In the genomic region with DNA sequence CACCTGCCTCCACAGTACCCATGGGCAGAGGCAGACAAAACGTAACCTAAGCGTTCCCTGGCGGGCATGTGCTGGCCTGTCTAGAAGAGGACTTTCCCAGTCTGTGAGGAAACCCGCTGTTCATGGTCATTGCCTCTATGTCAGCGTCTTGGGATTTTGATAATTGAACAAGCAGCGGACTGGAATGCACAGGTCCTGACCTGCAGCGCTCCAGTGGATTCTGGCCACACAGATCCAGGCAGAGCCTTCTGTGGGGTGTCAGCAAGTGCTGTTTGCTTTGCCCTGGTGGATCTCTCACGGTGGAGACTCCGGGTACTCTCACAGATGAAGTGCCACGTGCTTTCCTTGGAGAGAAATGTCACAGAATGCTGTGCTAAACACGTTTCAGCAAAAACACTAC, we compare ENCODE assay signal across 13 mouse cellular contexts. TPM values are rescaled to one million over a fixed set of nuclear protein-coding genes. Genes with fewer than 3 reads are reported as not detected.
DNase-seq lines count a peak whose midpoint lies in the region; ATAC-seq and TF ChIP-seq lines count a peak whose summit lies in the region.
"Had no signal": no experiment of that assay in that cellular context is flagged by ENCODE, and none has a peak within 500 bp of the region (broad histone marks: within the 10 kb centered on the region; RNA-seq: fewer than 3 reads in every experiment).

No protein-coding gene starts in this region.

- TF ChIP-seq CTCF in midbrain, postnatal 0 days (IDR thresholded peaks at IDR 0.05), result no peak

- no peaks in the 10 kb centered on the region for H3K36me3 ChIP-seq in kidney, embryonic 14.5 days (ENCODE audit: control insufficient read depth, insufficient read depth, low read length)
- H3K36me3 ChIP-seq in midbrain, postnatal 0 days (ENCODE audit: insufficient read depth, low read length), result no peaks in the 10 kb centered on the region
- H3K36me3 ChIP-seq: embryonic facial prominence, embryonic 15.5 days; midbrain, embryonic 12.5 days had no signal

- DNase-seq in heart, adult 11 months, result peak; percentile 88
- DNase-seq in heart, adult 8-10 months (ENCODE audit: low spot score), result no peak
- peak; percentile 20 for DNase-seq in brain, adult 2 months (ENCODE audit: low read depth, low spot score)
- peak; percentile 14 for DNase-seq in midbrain, postnatal 0 days (ENCODE audit: low spot score)
- no peak for DNase-seq in left cerebral cortex, postnatal 36 days (ENCODE audit: low spot score in 2 of 2)
- DNase-seq in lung, postnatal 14 days, result no peak
- no peak for DNase-seq in frontal cortex, postnatal 14 days (ENCODE audit: low spot score in 2 of 2)
- DNase-seq: B cell, adult 2 months; gastrocnemius, postnatal 14 days had no signal

- ATAC-seq in kidney, embryonic 14.5 days (ENCODE audit: low FRiP score, low TSS enrichment), result peak; percentile 81; the same call in 1 of the 2 replicates
- no peak for ATAC-seq in midbrain, postnatal 0 days (ENCODE audit: low FRiP score)

- no peak overlapping the region for H3K27ac ChIP-seq in kidney, embryonic 14.5 days (ENCODE audit: low read depth, low read length)
- no peak overlapping the region for H3K27ac ChIP-seq in midbrain, postnatal 0 days (ENCODE audit: low read depth, low read length)
- H3K27ac ChIP-seq: embryonic facial prominence, embryonic 15.5 days; midbrain, embryonic 12.5 days had no signal

- H3K4me3 ChIP-seq in kidney, embryonic 14.5 days (ENCODE audit: low read length), result no peak overlapping the region
- no peak overlapping the region for H3K4me3 ChIP-seq in midbrain, postnatal 0 days (ENCODE audit: low read depth, low read length)
- H3K4me3 ChIP-seq: embryonic facial prominence, embryonic 15.5 days; midbrain, embryonic 12.5 days had no signal

- peaks cover 5% of the 10 kb centered on the region; the same call in 1 of the 2 replicates for H3K4me1 ChIP-seq in kidney, embryonic 14.5 days (ENCODE audit: control insufficient read depth, insufficient read depth, low read length)
- no peaks in the 10 kb centered on the region for H3K4me1 ChIP-seq in midbrain, postnatal 0 days (ENCODE audit: insufficient read depth, low read length)

- WGBS in kidney, embryonic 14.5 days, result 21% methylated on average over 11 of the region's 11 CpGs
- WGBS in midbrain, postnatal 0 days, result 52% methylated on average over 11 of the region's 11 CpGs

- no peaks in the 10 kb centered on the region for H3K27me3 ChIP-seq in kidney, embryonic 14.5 days (ENCODE audit: control insufficient read depth, insufficient read depth, low read length)
- no peaks in the 10 kb centered on the region for H3K27me3 ChIP-seq in midbrain, postnatal 0 days (ENCODE audit: insufficient read depth, low read length)
- H3K27me3 ChIP-seq: embryonic facial prominence, embryonic 15.5 days had no signal

- H3K9me3 ChIP-seq in kidney, embryonic 14.5 days (ENCODE audit: control insufficient read depth, low read length), result no peaks in the 10 kb centered on the region
- H3K9me3 ChIP-seq in midbrain, postnatal 0 days (ENCODE audit: low read length), result no peaks in the 10 kb centered on the region
- H3K9me3 ChIP-seq: embryonic facial prominence, embryonic 15.5 days; midbrain, embryonic 12.5 days had no signal

- intact Hi-C loops in left cerebral cortex, postnatal 36 days (cut with DNase I), result no loop called here

- H3K9ac ChIP-seq in kidney, embryonic 14.5 days (ENCODE audit: low read depth, low read length), result no peak overlapping the region
- no peak overlapping the region for H3K9ac ChIP-seq in midbrain, postnatal 0 days (replicated peaks; ENCODE audit: low read length, poor library complexity, severe bottlenecking)
- H3K9ac ChIP-seq: embryonic facial prominence, embryonic 15.5 days; midbrain, embryonic 12.5 days had no signal

- no peak overlapping the region for H3K4me2 ChIP-seq in kidney, embryonic 14.5 days (replicated peaks; ENCODE audit: low read depth, low read length)
- no peak overlapping the region for H3K4me2 ChIP-seq in midbrain, postnatal 0 days (ENCODE audit: low read depth, low read length, poor library complexity, severe bottlenecking)
- H3K4me2 ChIP-seq: embryonic facial prominence, embryonic 15.5 days; liver, embryonic 11.5 days; midbrain, embryonic 12.5 days had no signal

RNA-seq across cellular contexts. Expression of a gene that starts 26.4 kb away (rescaled TPM):
- 10 to 100 TPM; 17.2 to 21.1 (median 19.8) TPM for total RNA-seq in heart, adult 8-10 months (2022)
- 4.4 and 4.7 TPM in 2 replicates for polyA plus RNA-seq in kidney, embryonic 14.5 days (2014; fragmentation: Nextera tagmentation; extraction: Ambion mirVana)
- total RNA-seq in midbrain, postnatal 0 days (2014; rRNA removed), result 53.9 and 58.5 TPM in 2 replicates
- polyA plus RNA-seq in midbrain, postnatal 0 days (2015; fragmentation: Nextera tagmentation; extraction: Ambion mirVana), result 3.7 and 3.8 TPM in 2 replicates
- total RNA-seq in left cerebral cortex, postnatal 36 days (2021), result 10 to 100 TPM; 36.9 to 41.2 TPM

Comparison
In these comparisons a context has a peak if more than half of its experiments do, and no peak if none do; other contexts are left out.
1. DNase-seq: peak in heart, adult 11 months (single experiment), brain, adult 2 months (single experiment) and midbrain, postnatal 0 days (single experiment); none in heart, adult 8-10 months (single experiment), left cerebral cortex, postnatal 36 days (0 of 2), lung, postnatal 14 days (single experiment) and frontal cortex, postnatal 14 days (0 of 2).